Mouse (Mus musculus) liver, adult (tissue): ENCODE measurements around the gene Ncf4.

Experiments used
- GATA4 ChIP-seq: IDR thresholded peaks from 2 replicates; pipeline ENCODE4 v1.6.1; 2014; ENCODE audit warnings: mild to moderate bottlenecking, low read length; ENCODE audit not compliant: insufficient replicate concordance

Ncf4 gene

GRCm38 (mm10) chr15:78287941-78288340, 43.3 kb downstream of the Ncf4 start:
- no peak for TF ChIP-seq GATA4

GRCm38 (mm10) chr15:78293716-78294115, 49.1 kb downstream of the Ncf4 start:
- TF ChIP-seq GATA4: no peak

- TF ChIP-seq GATA4: no peak
These were observed 54.0 kb downstream of the Ncf4 start for GRCm38 (mm10) chr15:78298558-78298957.

- TF ChIP-seq GATA4: no peak
These were observed 55.0 kb downstream of the Ncf4 start for GRCm38 (mm10) chr15:78299641-78300040.

GRCm38 (mm10) chr15:78300773-78301172, 56.2 kb downstream of the Ncf4 start:
- no peak for TF ChIP-seq GATA4

- no peak for TF ChIP-seq GATA4
These were observed 58.1 kb downstream of the Ncf4 start for GRCm38 (mm10) chr15:78302718-78303117.

- TF ChIP-seq GATA4: no peak
These were observed 59.1 kb downstream of the Ncf4 start for GRCm38 (mm10) chr15:78303665-78304233.

- no peak for TF ChIP-seq GATA4
These were observed 60.8 kb downstream of the Ncf4 start, which contains the start of gene Csf2rb2 for GRCm38 (mm10) chr15:78305341-78305933. Gene Csf2rb2, minus strand, starts transcription at chr15:78305721.

GRCm38 (mm10) chr15:78309865-78310264, 65.3 kb downstream of the Ncf4 start:
- TF ChIP-seq GATA4: no peak

GRCm38 (mm10) chr15:78310971-78311370, 66.4 kb downstream of the Ncf4 start:
- TF ChIP-seq GATA4: no peak
